Mouse (Mus musculus): ENCODE data around the gene Fiz1.

Fiz1 gene

DNA sequence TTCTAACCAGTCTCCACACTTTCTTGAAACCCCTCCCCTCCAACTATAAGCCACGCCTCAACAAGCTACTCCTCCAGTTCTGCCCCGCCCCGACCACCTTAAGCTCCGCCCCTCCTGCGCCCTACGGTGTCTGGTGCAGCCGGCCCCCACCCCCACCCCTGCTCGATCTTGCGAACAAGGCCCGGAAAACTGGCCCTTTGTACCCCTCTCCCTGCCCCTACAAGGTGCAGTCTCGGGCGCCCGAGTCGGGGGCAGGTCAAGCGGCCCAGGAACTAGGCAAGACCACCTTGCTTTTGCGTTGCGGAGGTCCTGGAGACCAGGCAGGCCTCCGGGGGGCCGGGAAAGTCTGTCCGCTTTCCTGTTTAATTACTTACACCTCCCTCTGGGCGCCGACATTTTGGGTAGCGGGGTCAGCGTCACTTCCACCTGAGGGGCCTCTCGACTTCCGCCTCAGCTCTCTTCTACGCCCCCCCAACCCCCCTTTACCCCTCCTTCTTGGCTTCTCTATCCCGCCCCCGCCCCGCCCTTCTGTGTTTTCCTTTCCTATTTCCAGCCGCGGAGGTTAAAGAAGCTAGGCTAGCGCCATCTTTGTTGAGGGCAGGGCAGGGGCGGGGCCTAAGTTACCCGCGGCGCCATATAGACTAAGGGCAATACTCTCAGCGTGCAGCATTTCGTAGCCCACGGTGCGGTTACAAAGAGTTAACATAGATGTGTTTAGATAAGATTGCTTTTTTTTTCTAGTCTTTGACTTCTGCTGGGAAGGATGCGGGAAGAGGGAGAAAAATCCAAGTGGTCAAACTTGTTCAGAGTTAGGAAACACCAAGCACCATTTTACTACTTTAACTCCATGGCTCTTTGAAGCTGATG, at the start of gene Fiz1, which contains the start of gene Zfp524:
Gene Fiz1 (minus strand): TSS at position 447 of the 867 bp plus-strand sequence.
Gene Zfp524 (plus strand): TSS at position 165 of the 867 bp plus-strand sequence.
- DNase-seq, result peak; percentile 96

DNA sequence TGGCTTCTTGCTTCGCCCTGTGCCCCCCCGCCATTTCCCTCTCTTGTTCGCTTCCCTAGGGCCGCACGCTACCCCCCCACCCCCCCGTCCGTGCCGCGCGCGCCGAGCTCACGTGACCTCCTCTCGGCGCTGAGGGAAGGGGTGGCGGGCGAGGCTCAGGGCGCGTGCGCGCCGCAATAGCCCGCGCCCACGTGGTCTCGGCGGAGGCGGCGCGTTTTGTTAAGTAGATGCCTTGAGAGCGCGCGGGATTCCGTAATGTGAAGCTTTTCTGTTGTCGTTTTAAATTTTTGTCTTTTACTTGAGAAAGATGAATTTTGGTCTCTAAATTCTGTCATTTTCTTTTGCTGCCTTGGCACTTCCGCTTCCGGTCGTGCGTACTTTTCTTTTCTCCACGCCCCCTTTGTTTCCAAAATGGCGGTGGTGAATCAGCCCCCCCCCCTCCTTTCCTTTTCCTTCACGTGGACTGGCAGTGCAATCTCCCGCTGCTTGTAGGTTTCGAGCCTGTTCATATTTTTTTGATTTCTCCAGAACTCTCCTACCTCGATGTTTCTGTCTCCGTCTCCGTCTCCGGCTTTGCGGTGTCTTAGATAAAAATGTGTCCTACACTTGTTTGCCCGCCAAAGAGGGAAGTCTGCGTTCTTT, 48.0 kb upstream of the Fiz1 start:
- no peak for DNase-seq

DNA sequence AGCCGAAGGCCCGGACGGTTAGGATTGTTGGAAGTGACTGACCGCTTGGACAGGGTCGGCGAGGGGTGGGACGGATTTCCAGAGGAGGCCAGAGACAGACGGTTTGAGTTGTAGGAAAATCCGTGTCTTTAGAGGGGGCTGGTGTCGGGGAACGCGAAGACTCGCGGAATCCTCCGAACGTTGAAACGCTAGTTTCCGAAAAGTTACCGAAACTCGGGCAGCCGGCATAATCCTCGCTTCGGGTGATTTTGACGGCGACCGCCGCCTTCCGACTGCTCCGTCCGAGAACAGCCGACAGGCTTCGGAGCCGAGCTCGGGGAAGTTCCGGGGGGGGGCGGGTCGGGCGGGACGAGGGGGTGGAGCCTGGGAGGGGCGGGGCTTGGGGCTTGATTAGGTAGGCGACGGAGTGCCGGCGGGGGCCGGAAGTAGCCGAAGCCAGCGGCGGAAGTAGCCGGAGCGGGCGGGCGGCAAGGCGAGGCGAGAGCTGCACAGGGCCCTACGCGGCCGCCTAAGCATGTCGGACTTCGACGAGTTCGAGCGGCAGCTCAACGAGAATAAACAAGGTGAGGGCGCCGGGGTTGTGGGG, 47.4 kb upstream of the Fiz1 start, which contains the start of gene U2af2:
Gene U2af2 (plus strand): TSS at position 370 of the 586 bp plus-strand sequence.
- DNase-seq, result peak; percentile 93

- DNase-seq, result peak; percentile 99
These were observed 46.7 kb upstream of the Fiz1 start for GRCm38 (mm10) chr7:5060944-5061773.

DNA sequence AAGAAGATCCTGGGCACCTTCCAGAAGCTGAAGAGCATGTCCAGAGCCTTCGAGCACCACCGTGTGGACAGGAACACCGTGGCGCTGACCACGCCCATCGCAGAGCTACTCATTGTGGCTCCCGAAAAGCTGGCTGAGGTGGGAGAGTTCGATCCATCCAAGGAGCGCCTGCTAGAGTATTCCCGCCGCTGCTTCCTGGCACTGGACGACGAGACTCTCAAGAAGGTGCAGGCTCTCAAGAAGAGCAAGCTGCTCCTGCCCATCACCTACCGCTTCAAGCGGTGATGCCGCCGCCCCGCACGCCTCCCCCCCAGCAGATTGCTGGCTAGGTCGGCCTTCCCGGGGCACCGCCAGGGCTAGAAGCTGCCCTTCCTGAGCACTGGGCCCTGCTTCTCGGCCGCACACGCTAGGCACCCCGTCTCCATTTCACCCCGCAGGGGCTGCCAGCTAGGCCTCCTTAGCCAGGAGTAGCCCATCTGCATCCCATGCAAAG, 45.8 kb upstream of the Fiz1 start:
- peak; percentile 88 for DNase-seq

DNA sequence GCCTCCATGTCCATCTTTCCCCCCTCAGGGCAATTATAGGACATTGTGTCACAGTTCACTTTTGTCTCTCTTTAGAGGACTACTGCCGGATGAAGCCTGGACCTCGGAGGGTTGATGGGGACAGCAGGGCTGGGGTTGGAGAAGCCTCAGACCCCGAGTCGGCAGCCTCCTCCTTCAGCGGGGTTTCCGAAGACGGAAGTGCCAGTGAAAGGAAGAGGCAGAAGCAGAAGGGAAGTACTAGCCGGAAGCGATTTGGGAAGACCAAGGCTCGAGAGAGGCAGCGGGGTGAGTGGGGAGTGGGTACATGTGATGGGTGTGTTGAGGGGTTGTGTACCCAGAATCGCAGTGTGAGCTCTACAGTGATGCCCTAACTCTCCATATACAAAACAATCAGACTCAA, 44.9 kb upstream of the Fiz1 start:
- peak; percentile 37 for DNase-seq

GRCm38 (mm10) chr7:5058631-5059030, 44.1 kb upstream of the Fiz1 start:
- peak; percentile 39 for DNase-seq

GRCm38 (mm10) chr7:5057804-5058203, 43.3 kb upstream of the Fiz1 start:
- DNase-seq, result peak; percentile 42

DNA sequence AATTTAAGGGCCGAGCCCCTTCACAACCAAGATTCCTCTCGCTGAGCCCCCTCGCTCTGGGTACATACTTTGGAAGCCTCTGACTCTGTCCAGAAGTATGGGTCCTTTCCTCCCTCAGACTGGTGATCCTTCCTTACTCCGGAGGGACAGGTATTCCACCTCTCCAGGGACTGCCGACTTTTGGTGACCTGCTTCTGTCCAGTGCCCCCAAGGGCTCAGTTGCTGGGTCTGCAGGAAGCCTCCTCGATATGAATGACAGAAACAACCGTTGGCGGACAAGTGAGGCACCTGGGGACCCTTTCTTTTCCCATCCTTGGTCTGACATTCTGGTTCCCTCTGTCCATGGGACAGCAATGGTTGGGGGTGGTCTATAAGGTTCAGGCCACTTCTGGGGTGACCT, 42.9 kb upstream of the Fiz1 start:
- DNase-seq, result no peak

- DNase-seq, result peak; percentile 66
These were observed 42.3 kb upstream of the Fiz1 start for GRCm38 (mm10) chr7:5056651-5057263.

DNA sequence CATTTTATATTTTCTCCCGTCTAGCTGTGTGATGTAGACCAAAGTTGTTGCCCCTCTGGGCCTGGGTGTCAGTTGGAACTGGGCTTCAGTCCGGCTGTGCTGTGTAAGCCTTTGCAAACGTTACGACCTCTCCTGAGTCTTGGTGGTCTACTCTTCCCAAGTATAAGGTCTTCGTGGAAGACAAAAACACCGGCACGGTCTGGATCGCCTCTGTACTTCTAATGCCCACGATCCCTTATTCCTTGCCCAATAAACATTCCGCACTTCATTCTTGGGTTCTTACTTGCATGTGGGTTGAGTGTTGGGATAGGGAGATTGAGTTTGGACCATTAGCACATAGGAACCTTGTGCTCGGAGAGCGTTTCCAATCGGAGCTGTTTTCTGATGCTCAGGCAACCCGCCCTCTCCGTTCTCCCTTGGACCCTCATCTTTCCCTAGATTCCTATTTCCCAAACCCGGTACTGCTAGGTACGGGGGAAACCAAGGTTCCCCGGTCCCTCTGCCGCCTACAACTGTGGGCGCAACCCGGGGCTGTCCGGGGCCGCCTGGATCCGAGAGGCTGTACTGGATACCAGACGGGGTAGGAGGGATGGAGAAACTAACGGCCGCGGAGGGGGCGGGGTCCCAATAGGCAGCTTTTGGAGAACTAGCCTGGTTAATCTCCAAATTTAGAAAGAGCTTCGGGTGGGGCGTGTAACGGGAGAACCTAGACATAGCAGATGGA, 39.1 kb upstream of the Fiz1 start:
- DNase-seq, result peak; percentile 48

GRCm38 (mm10) chr7:5052931-5053343, 38.4 kb upstream of the Fiz1 start:
- peak; percentile 40 for DNase-seq

DNA sequence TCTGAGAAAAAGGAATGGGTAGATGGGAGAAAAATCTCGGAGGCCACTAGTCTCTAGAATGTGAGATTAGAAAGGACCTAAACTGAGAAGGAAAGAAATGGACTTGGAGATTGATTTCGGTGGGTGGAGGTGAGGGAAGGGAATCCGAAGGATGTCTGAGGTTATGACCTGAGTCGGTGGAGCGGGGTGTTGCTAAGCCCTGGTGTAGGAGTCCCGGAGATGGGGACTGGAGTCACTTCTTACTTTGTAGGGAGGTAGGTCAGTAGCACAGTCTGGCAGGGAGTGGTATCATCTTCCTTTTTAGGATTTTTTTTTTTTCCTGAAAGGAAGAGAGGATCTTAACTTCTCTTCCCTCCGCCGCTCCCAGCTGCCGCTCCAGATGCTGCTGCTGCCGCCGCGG, 37.9 kb upstream of the Fiz1 start:
- DNase-seq, result no peak

- DNase-seq, result peak; percentile 81
These were observed 37.0 kb upstream of the Fiz1 start, which contains the start of gene Zfp580 for GRCm38 (mm10) chr7:5051193-5052192. Zfp580 (plus strand) TSS chr7:5051538.

DNA sequence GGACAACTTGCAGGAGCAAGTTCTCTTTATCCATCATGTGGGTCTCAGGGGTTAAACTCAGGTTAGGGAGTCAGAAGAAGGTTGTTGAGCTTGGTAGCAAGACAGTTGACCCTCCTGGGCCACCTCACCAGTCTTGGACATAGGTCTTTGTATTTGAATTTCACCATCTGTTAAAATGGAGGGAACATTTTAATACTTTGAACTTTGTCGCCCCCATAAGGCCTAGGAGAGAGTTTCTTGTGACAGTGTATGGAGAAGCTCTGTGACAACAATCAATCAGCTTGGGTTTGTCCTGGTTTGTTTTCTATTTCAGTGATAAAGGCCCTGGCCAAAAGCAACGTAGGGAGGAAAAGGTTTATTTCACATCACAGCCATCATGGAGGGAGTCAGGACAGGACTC, 32.8 kb upstream of the Fiz1 start:
- DNase-seq, result no peak

DNA sequence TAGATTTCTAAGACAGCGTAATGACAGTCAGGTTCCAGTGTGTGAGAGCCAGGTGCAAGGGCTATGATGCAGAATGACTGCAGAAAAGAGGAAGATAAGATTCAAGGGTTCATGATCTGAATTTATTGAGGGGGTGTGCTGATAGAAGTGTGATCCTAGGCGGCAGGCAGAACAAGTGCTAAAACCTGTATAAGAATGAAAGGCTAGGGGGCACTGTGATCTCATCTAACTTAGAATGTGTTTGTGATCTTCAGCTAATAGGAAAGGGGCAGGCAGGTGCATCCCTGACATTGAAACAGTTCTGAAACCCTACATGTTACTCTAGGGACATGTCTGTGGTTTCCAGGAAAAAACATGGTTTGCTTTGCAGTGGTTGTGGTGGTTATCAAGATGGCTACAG, 31.6 kb upstream of the Fiz1 start:
- DNase-seq, result no peak

GRCm38 (mm10) chr7:5044981-5045380, 30.5 kb upstream of the Fiz1 start:
- DNase-seq, result no peak

DNA sequence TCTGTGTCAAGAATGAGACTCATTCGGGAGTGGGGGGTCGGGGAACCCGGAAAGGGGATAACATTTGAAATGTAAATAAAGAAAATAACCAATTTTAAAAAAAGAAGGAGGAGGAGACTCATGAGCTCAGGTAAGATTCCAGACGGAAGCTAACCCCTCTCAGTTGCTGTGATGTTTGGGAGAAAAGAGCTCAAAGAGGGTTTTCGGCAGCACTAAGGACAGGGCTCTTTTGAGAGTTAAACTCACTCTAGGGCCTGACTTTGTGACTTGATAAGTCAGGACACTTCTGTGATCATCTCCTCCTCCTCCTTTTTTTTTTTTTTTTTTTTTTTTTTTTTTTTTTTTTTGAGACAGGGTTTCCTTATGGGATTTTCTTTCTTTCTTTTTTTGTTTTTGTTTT, 24.4 kb upstream of the Fiz1 start:
- DNase-seq, result no peak

DNA sequence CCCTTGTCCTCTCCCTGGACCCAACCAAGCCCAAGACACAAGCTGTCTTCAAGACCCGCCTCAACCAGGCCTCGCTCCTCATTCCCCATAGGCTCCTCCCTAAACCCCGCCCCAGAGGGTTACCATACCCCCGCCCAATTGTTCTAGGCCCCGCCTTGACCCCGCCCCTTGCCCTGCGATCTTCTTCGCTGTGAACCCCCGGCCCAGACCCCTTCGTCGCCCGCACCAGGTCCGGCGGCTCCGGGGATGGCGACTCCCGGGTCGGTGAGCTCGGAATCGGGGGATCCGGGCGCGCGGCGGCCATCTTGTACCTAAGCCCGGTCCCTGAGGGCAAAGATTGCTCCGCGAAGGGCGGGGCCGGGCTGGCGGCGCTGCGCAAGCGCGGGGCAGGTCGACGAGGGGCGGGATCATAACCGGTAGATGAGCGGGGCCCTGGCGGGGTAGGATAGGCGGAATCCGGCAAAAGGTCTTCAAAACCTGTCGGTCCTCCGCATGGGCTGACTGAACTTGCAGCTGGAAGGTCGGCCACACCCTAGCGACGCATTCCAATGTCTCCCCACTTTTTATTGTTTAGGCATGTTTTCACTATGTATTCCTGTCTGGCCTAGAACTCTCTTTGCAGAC, 23.7 kb upstream of the Fiz1 start, which contains the start of gene Zfp784:
Gene Zfp784 (minus strand): TSS at position 338 of the 624 bp plus-strand sequence.
- DNase-seq, result peak; percentile 95

Data from cerebellum, adult 8-10 months (tissue).